Mouse (Mus musculus) retina, postnatal 7 days (tissue): ENCODE measurements around the gene Atp2a1.

Experiments used
- DNase-seq: peaks from one replicate; pipeline ENCODE4 v3.0.0-alpha.2; 2012; ENCODE audit warnings: low read depth, low spot score

Atp2a1 gene

GRCm38 (mm10) chr7:126472713-126473112 is 9.8 kb upstream of the Atp2a1 start:
- DNase-seq: no peak

DNA sequence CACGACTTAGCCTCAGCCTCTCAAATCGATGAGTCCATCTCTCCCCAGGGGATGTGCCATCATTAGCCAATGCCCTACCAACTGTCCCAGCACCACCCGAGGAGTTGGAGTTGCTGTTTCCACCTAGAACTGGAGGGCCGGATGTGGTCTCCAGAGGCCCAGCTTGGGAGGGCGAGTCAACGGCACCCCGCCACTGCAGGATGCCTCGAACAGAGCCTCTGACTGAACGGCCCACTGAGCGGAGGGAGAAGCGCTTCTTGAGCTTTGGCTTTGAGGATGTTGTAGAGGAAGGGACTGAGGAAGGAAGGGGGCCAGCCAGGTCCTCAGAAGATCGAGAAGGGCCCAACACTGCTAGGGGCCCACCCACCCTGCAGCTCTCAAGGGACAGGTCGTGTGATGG is 9.4 kb upstream of the Atp2a1 start:
- no peak for DNase-seq

GRCm38 (mm10) chr7:126471853-126472252 is 8.9 kb upstream of the Atp2a1 start:
- no peak for DNase-seq

GRCm38 (mm10) chr7:126471361-126471760 is 8.5 kb upstream of the Atp2a1 start:
- DNase-seq: no peak

- no peak for DNase-seq
Measured at GRCm38 (mm10) chr7:126470077-126470476, 7.2 kb upstream of the Atp2a1 start.

DNA sequence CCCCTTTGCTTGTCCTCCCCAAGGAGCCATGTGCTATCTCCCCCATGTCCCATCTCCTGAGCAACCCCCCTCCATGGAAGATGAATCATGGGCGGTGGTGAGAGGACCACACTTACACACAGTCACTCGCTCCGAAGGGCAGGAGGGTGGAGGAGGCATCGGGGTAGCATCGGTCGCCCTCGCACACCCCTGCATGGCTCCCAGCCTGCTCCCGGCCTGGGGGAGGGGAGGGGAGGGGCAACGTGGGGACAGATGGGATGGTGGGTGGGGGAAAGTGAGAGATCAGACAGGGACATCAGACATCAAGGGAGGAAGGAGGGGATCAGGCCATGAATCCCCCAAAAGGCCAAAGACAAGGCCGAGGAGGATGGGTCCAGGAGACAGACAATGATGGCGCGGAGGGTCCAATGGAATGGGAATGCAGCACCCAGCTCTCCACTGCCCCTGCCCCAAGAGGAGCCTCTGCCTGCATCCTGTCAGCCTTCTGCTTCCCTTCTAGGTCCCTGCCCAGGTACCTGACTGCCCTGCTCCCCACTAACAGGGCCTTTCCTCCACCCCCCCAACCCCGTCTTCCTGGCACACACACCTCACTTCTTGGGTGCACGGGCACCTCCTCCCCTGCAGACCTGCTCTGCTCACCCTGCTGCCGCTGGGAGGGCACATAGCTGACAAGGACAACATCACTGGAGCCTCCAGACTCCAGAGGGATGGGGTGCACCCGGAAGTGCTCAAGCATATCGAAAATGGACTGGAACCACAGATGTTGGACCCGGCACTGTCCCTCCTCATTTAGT is 5.1 kb upstream of the Atp2a1 start:
- no peak for DNase-seq

DNA sequence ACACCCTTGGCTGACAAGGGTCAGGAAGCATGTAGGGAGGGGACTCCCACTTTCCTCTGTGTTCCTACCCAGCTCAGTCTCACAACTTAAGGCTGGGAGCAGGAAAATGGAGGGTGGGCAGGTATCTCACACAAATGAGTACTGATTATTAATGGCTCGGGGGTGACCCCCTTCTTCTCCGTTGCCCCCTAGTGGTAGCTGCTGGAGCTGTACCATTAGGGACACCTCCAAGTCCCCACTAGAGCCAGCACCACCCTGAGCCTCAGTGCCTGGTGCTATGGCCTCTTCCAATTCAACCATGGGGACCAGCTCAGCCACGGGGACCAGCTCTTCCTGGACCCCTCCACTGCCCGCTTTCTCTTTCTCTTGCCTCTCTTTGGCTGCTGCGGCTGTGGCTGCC is 4.4 kb upstream of the Atp2a1 start:
- peak; percentile 25 for DNase-seq

- DNase-seq: no peak
Measured at GRCm38 (mm10) chr7:126466707-126467106, 3.8 kb upstream of the Atp2a1 start.

GRCm38 (mm10) chr7:126466116-126466515 is 3.2 kb upstream of the Atp2a1 start:
- DNase-seq: no peak

- no peak for DNase-seq
Measured at GRCm38 (mm10) chr7:126465246-126466030, 2.5 kb upstream of the Atp2a1 start.

GRCm38 (mm10) chr7:126464836-126465235 is 1.9 kb upstream of the Atp2a1 start:
- DNase-seq: no peak

DNA sequence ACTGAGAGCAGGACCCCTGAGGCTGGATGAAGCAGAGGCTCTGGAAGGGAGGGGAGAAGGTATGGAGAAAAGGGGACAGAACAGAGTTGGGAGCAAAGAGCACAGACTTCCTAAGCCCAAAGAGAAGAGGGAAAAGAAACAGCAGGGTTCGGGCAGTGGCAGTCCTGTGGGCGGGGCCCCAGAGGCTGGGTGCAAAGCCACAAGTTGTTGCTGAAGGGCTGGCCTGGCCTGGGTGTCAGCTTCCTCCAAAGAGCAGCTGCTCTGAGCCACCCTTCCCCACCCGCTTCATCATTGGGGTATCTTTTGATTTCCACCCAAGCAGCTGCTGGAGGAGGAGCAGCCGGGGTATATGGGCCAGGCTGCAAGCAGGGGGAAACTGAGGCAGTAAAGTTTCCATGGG is 1.2 kb upstream of the Atp2a1 start:
- DNase-seq: no peak

DNA sequence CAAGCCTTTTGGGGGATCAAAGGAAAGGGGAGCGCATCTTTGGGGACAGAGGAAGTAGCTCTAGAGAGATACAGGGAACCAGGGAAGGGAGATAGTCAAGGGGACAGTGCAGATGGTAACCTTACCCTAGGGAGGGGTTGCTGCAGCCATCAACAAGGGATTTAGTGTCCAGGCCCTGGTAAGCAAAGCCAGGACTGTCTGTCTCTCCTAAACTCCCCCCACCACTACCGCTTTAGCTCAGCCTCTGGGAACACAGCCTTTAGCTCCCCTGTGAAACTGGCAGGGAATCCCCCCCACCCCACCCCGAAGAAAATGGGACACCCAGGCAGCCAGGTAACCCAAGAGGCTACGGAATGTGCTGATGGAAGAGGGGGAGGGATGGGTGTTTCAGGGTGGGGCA is 639 bp upstream of the Atp2a1 start:
- DNase-seq: no peak

- DNase-seq: no peak
Measured at GRCm38 (mm10) chr7:126461626-126462025, 1.3 kb downstream of the Atp2a1 start.

DNA sequence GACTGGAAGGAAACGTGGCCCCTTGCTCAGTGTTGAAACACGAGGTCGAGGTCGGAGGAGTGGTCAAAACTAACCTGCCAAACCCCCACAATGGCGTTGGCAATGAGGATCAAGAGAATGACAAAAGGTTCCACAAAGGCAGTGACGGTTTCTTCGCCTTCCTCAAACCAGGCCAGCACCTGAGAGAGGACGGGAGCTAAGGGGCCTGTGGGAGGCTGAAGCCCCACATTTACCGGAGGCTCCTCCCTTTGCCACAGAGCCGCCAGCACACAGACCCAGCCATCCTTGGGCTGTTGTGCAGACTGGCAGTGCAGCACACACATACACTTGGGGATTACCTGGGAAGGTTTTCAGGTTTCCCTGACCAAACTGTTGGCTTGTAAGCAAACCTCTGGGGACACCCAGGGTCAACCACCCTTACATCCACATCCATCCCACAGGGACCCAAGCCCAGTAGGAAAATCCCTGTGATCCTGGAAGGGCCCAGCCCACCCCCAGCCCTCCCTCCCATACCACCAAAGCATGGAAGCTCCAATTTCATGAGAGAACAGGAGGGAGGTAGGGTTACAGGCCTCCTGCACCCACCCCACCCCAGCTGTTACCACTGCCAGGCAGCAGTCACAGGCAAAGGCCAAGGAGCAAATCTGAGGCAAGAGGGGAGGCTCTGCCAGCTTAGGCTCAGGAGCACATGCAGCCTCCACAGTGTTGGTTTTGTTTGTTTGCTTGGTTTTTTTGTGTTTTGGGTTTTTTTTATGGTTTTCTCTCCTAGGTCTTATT is 2.1 kb downstream of the Atp2a1 start:
- no peak for DNase-seq

- no peak for DNase-seq
Measured at GRCm38 (mm10) chr7:126458844-126459618, 3.9 kb downstream of the Atp2a1 start.

- DNase-seq: no peak
Measured at GRCm38 (mm10) chr7:126458225-126458624, 4.7 kb downstream of the Atp2a1 start.

DNA sequence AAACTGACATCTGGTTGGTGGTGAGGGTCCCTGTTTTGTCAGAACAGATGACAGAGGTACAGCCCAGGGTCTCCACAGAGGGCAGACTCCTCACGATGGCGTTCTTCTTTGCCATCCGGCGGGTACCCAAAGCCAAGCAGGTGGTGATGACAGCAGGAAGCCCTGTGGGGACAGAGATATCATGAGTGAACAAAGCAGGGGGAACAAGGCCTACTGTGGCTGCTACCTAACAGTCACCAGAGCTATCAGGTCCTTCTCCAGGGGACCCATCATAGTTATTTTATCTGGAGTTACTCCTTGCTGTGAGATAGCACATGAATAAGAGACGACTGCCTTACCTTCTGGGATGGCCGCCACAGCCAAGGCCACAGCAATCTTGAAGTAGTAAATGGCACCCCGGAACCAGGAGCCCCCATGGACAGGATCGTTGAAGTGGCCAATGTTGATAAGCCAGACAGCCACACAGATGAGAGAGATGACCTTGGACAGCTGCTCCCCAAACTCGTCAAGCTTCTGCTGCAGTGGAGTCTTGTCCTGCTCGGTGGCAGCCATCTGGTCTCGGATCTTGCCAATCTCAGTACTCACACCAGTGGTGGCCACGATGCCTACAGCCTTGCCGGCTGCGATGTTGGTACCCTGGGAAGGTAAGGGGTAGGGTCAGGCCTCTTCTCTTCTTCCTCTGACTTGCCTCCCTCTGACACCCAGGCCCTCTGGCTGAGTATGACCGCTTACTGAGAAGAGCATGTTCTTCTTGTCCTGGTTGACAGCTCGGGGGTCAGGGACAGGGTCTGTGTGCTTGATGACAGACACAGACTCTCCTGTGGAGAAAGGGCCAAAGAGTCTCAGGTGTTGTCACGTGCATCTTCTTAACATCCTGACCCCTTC is 6.3 kb downstream of the Atp2a1 start:
- no peak for DNase-seq

GRCm38 (mm10) chr7:126455242-126455641 is 7.7 kb downstream of the Atp2a1 start:
- no peak for DNase-seq

- no peak for DNase-seq
Measured at GRCm38 (mm10) chr7:126453861-126454260, 9.0 kb downstream of the Atp2a1 start.
